Mouse (Mus musculus): Measurements from ENCODE around the gene Tmem131l. TPM values are rescaled to one million over a fixed set of nuclear protein-coding genes. Genes with fewer than 3 reads are reported as not detected.
"Not testable (repeated sequence)": the region's sequence is repeated elsewhere in the genome, so short reads cannot be mapped to it uniquely, and the experiment has no call there.

Tmem131l gene
- polyA plus RNA-seq, 1 experiment from 2014 or later = 18.4 TPM

DNA sequence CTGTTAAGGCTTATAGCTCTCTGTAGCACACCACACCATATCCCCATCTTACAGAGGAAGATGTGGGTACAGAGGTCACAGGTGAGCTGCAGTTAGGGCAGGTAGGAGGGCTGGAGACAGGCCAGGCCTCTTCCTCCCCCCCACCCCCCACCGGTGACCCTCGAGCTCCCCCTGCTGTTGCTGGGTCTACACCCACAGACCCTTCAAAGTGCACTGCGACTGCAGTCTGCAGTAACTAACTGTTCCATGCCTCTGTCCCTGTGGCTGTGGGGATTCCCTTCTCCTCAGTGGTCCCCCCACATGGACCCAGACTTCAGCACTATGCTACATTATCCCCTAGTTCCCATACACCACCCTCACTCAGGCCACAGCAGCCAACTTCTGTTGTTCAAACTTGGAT is 144.2 kb downstream of the Tmem131l start:
- ATAC-seq = no peak
- no peak overlapping the region for H3K4me2 ChIP-seq (replicated peaks; ENCODE audit: low read depth, low read length)
- WGBS = 65% methylated on average over 3 of the region's 3 CpGs

GRCm38 (mm10) chr3:83895111-83895510 is 144.9 kb downstream of the Tmem131l start:
- no peak for DNase-seq (ENCODE audit: low spot score)
- Histone ChIP-seq H3K4me2 (replicated peaks; ENCODE audit: low read depth, low read length) (no peak overlapping the region), H3K4me3 (ENCODE audit: low read depth, low read length) (no peak overlapping the region), H3K27ac (ENCODE audit: low read length) (no peak overlapping the region), H3K27me3 (replicated peaks; ENCODE audit: insufficient read depth, low read length) (no peaks in the 10 kb centered on the region), H3K9ac (replicated peaks; ENCODE audit: low read depth) (no peak overlapping the region), H3K4me1 (ENCODE audit: insufficient read depth, low read depth, low read length) (no peaks in the 10 kb centered on the region), H3K36me3 (ENCODE audit: insufficient read depth, low read length) (peaks cover 12% of the 10 kb centered on the region), H3K9me3 (ENCODE audit: low read length) (no peaks in the 10 kb centered on the region)
- WGBS = 92% methylated on average over 5 of the region's 5 CpGs
- ATAC-seq = no peak
- no peak for TF ChIP-seq CTCF (IDR thresholded peaks at IDR 0.05)
- no peak for TF ChIP-seq EP300 (IDR thresholded peaks at IDR 0.05)

More for the DNA sequence above, 144.2 kb downstream of the Tmem131l start:
- Histone ChIP-seq H3K36me3 (ENCODE audit: insufficient read depth, low read length) (peaks cover 17% of the 10 kb centered on the region), H3K27ac (ENCODE audit: low read length) (no peak overlapping the region), H3K9me3 (ENCODE audit: low read length) (no peaks in the 10 kb centered on the region), H3K4me3 (ENCODE audit: low read depth, low read length) (no peak overlapping the region), H3K27me3 (replicated peaks; ENCODE audit: insufficient read depth, low read length) (no peaks in the 10 kb centered on the region), H3K9ac (replicated peaks; ENCODE audit: low read depth) (no peak overlapping the region), H3K4me1 (ENCODE audit: insufficient read depth, low read depth, low read length) (no peaks in the 10 kb centered on the region)
- TF ChIP-seq CTCF (IDR thresholded peaks at IDR 0.05) = peak; percentile 55
- TF ChIP-seq EP300 (IDR thresholded peaks at IDR 0.05) = no peak
- DNase-seq (ENCODE audit: low spot score) = no peak

DNA sequence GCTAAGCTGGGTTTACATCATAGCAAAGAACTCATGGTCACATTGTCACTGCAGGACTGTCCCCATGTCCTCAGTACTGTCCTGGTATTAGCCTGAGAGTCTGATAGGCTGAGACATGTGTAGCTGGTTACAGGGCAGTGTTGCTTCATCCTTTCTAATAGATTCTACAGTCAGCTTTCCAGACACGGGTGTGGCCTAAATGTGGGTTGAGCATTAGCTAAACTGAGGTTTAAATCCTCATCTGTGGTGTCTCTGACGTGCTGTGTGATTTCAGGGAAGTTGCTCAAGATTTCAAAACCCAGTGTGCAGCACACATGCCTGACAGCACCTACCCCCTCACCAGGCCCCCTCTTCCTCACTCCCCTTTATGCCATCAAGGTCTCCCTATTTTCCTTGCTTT is 154.8 kb downstream of the Tmem131l start:
- Histone ChIP-seq H3K27me3 (replicated peaks; ENCODE audit: insufficient read depth, low read length) (no peaks in the 10 kb centered on the region), H3K4me1 (ENCODE audit: insufficient read depth, low read depth, low read length) (no peaks in the 10 kb centered on the region), H3K36me3 (ENCODE audit: insufficient read depth, low read length) (no peaks in the 10 kb centered on the region), H3K9ac (replicated peaks; ENCODE audit: low read depth) (no peak overlapping the region), H3K4me3 (ENCODE audit: low read depth, low read length) (no peak overlapping the region), H3K4me2 (replicated peaks; ENCODE audit: low read depth, low read length) (no peak overlapping the region), H3K27ac (ENCODE audit: low read length) (no peak overlapping the region), H3K9me3 (ENCODE audit: low read length) (no peaks in the 10 kb centered on the region)
- TF ChIP-seq CTCF (IDR thresholded peaks at IDR 0.05) (no peak), EP300 (IDR thresholded peaks at IDR 0.05) (peak; percentile 69; the same call in 1 of the 2 replicates)
- 38% methylated on average over 2 of the region's 2 CpGs for WGBS
- ATAC-seq (peak; percentile 91), DNase-seq (ENCODE audit: low spot score) (peak; percentile 80)

GRCm38 (mm10) chr3:83879261-83880050 is 160.5 kb downstream of the Tmem131l start:
- H3K36me3 ChIP-seq (ENCODE audit: insufficient read depth, low read length); H3K9ac ChIP-seq (replicated peaks; ENCODE audit: low read depth); H3K4me3 ChIP-seq (ENCODE audit: low read depth, low read length); H3K9me3 ChIP-seq (ENCODE audit: low read length); H3K4me1 ChIP-seq (ENCODE audit: insufficient read depth, low read depth, low read length); ATAC-seq; H3K27ac ChIP-seq (ENCODE audit: low read length); DNase-seq (ENCODE audit: low spot score); H3K4me2 ChIP-seq (replicated peaks; ENCODE audit: low read depth, low read length); H3K27me3 ChIP-seq (replicated peaks; ENCODE audit: insufficient read depth, low read length): not testable (repeated sequence)
- 86% methylated on average over 5 of the region's 5 CpGs for WGBS

GRCm38 (mm10) chr3:83878801-83879200 is 161.2 kb downstream of the Tmem131l start:
- no peaks in the 10 kb centered on the region for H3K36me3 ChIP-seq (ENCODE audit: insufficient read depth, low read length)
- H3K27ac ChIP-seq (ENCODE audit: low read length) = no peak overlapping the region
- H3K9me3 ChIP-seq (ENCODE audit: low read length) = no peaks in the 10 kb centered on the region
- no peak overlapping the region for H3K4me3 ChIP-seq (ENCODE audit: low read depth, low read length)
- no peak overlapping the region for H3K4me2 ChIP-seq (replicated peaks; ENCODE audit: low read depth, low read length)
- no peaks in the 10 kb centered on the region for H3K4me1 ChIP-seq (ENCODE audit: insufficient read depth, low read depth, low read length)
- H3K9ac ChIP-seq (replicated peaks; ENCODE audit: low read depth) = no peak overlapping the region
- H3K27me3 ChIP-seq (replicated peaks; ENCODE audit: insufficient read depth, low read length) = no peaks in the 10 kb centered on the region
- DNase-seq (ENCODE audit: low spot score) (no peak), ATAC-seq (no peak)
- 88% methylated on average over 4 of the region's 4 CpGs for WGBS
- no peak for TF ChIP-seq EP300 (IDR thresholded peaks at IDR 0.05)
- no peak for TF ChIP-seq CTCF (IDR thresholded peaks at IDR 0.05)

- Histone ChIP-seq H3K27ac (ENCODE audit: low read length) (no peak overlapping the region), H3K4me1 (ENCODE audit: insufficient read depth, low read depth, low read length) (no peaks in the 10 kb centered on the region), H3K9me3 (ENCODE audit: low read length) (no peaks in the 10 kb centered on the region), H3K4me2 (replicated peaks; ENCODE audit: low read depth, low read length) (no peak overlapping the region), H3K36me3 (ENCODE audit: insufficient read depth, low read length) (no peaks in the 10 kb centered on the region), H3K27me3 (replicated peaks; ENCODE audit: insufficient read depth, low read length) (no peaks in the 10 kb centered on the region), H3K4me3 (ENCODE audit: low read depth, low read length) (no peak overlapping the region), H3K9ac (replicated peaks; ENCODE audit: low read depth) (no peak overlapping the region)
- DNase-seq (ENCODE audit: low spot score) = no peak
- no peak for ATAC-seq
- WGBS = 60% methylated on average over 4 of the region's 4 CpGs
- TF ChIP-seq EP300 (IDR thresholded peaks at IDR 0.05) (no peak), CTCF (IDR thresholded peaks at IDR 0.05) (no peak)
Observed at GRCm38 (mm10) chr3:83876299-83876698, 163.7 kb downstream of the Tmem131l start.

DNA sequence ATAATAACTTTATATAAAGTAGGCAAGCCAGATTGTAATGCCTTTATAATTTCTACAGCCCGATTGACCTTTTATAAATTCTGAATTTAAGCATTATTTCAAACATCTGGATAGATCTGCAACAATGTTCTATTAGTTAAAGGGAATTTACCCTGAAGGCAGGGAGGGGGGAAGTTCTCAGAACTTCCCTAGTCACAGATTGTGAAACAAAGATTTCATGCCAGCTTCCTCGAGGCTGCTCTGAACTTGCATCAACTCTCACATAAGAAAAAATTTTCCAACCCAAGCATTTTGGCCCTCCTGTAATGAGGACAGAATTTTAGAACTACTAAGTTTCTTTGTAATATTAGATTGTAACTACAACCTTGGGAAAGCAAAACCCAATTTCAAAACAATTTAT is 164.9 kb downstream of the Tmem131l start:
- not testable (repeated sequence) for H3K27ac ChIP-seq (ENCODE audit: low read length); H3K9me3 ChIP-seq (ENCODE audit: low read length)
- 77% methylated on average over 2 of the region's 2 CpGs for WGBS

GRCm38 (mm10) chr3:83872853-83873252 is 167.1 kb downstream of the Tmem131l start:
- not testable (repeated sequence) for ATAC-seq; H3K4me1 ChIP-seq (ENCODE audit: insufficient read depth, low read depth, low read length); H3K9ac ChIP-seq (replicated peaks; ENCODE audit: low read depth); H3K9me3 ChIP-seq (ENCODE audit: low read length); H3K27ac ChIP-seq (ENCODE audit: low read length); H3K4me3 ChIP-seq (ENCODE audit: low read depth, low read length); DNase-seq (ENCODE audit: low spot score); H3K4me2 ChIP-seq (replicated peaks; ENCODE audit: low read depth, low read length); H3K36me3 ChIP-seq (ENCODE audit: insufficient read depth, low read length); H3K27me3 ChIP-seq (replicated peaks; ENCODE audit: insufficient read depth, low read length)
- WGBS = 81% methylated on average over 2 of the region's 2 CpGs

More for the DNA sequence above, 164.9 kb downstream of the Tmem131l start:
- not testable (repeated sequence) for H3K4me1 ChIP-seq (ENCODE audit: insufficient read depth, low read depth, low read length); H3K4me2 ChIP-seq (replicated peaks; ENCODE audit: low read depth, low read length); H3K36me3 ChIP-seq (ENCODE audit: insufficient read depth, low read length); H3K4me3 ChIP-seq (ENCODE audit: low read depth, low read length); ATAC-seq; DNase-seq (ENCODE audit: low spot score); H3K9ac ChIP-seq (replicated peaks; ENCODE audit: low read depth); H3K27me3 ChIP-seq (replicated peaks; ENCODE audit: insufficient read depth, low read length)

DNA sequence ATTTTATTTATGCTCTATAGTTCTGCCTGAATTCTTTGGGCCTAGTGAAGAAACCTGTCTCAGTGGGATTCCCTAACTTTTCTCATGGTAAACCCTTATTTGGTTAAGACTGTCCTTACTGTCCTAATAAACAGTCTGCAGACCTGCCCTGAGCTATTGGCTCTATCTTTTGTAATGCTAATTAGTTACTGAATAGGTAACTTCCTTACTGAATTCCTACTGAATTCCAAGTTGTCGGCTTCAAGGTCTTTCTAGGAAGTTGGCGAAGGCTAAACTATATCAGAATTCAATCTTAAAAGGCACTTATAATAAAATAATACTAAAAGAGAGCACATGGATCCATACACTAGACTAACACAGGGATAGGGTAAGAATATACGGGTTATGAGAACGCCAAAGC is 168.0 kb downstream of the Tmem131l start:
- H3K36me3 ChIP-seq (ENCODE audit: insufficient read depth, low read length); H3K9me3 ChIP-seq (ENCODE audit: low read length); H3K9ac ChIP-seq (replicated peaks; ENCODE audit: low read depth); H3K4me3 ChIP-seq (ENCODE audit: low read depth, low read length); H3K27me3 ChIP-seq (replicated peaks; ENCODE audit: insufficient read depth, low read length); H3K4me2 ChIP-seq (replicated peaks; ENCODE audit: low read depth, low read length); ATAC-seq; DNase-seq (ENCODE audit: low spot score); H3K4me1 ChIP-seq (ENCODE audit: insufficient read depth, low read depth, low read length); H3K27ac ChIP-seq (ENCODE audit: low read length): not testable (repeated sequence)
- 95% methylated on average over 4 of the region's 4 CpGs for WGBS

Measured in lung, postnatal 0 days (tissue).